Mouse (Mus musculus) layer of hippocampus, adult 8-10 months (tissue): ENCODE results near the gene Vwa1. TPM values are rescaled to one million over a fixed set of nuclear protein-coding genes. Genes with fewer than 3 reads are reported as not detected.

Experiments used
- DNase-seq, 2 experiments: peaks; one replicate each; pipeline ENCODE4 v3.0.0; 2022; ENCODE audit warnings: low spot score in 2 of 2
- total RNA-seq, 4 experiments: library from RNA; stranded (reverse); gene quantifications; 2 replicates each; pipeline ENCODE4 v1.2.4; 2022

The Vwa1 gene
- total RNA-seq, 4 experiments from 2014 or later = 13.3 to 14.9 (median 14.2) TPM

- no peak for DNase-seq
Measured at GRCm38 (mm10) chr4:155780895-155781294, 6.4 kb upstream of the Vwa1 start.

GRCm38 (mm10) chr4:155779498-155779897 is 5.0 kb upstream of the Vwa1 start:
- no peak for DNase-seq

- no peak for DNase-seq
Measured at GRCm38 (mm10) chr4:155777816-155778215, 3.3 kb upstream of the Vwa1 start.

- DNase-seq = peak; percentile 43 to 46
Measured at GRCm38 (mm10) chr4:155776704-155777335, 2.3 kb upstream of the Vwa1 start.

GRCm38 (mm10) chr4:155775855-155776254 is 1.4 kb upstream of the Vwa1 start:
- peak in 1 of 2 experiments; percentile 28 for DNase-seq

GRCm38 (mm10) chr4:155774971-155775740 is 658 bp upstream of the Vwa1 start:
- DNase-seq = peak; percentile 52 to 68

- no peak for DNase-seq
Measured at GRCm38 (mm10) chr4:155773335-155774078, 991 bp downstream of the Vwa1 start.

GRCm38 (mm10) chr4:155772786-155773185 is 1.7 kb downstream of the Vwa1 start:
- DNase-seq = no peak

- DNase-seq = no peak
Measured at GRCm38 (mm10) chr4:155771706-155772105, 2.8 kb downstream of the Vwa1 start.

- DNase-seq = no peak
Measured at GRCm38 (mm10) chr4:155770626-155771025, 3.9 kb downstream of the Vwa1 start.

GRCm38 (mm10) chr4:155769880-155770512 is 4.5 kb downstream of the Vwa1 start:
- DNase-seq = peak; percentile 74 to 90

GRCm38 (mm10) chr4:155769496-155769879 is 5.0 kb downstream of the Vwa1 start:
- DNase-seq = no peak

- no peak for DNase-seq
Measured at GRCm38 (mm10) chr4:155762357-155762756, 12.1 kb downstream of the Vwa1 start.

GRCm38 (mm10) chr4:155761356-155762099 is 13.0 kb downstream of the Vwa1 start:
- no peak for DNase-seq

GRCm38 (mm10) chr4:155760613-155761355 is 13.7 kb downstream of the Vwa1 start, which contains the start of gene Atad3a:
TSS of gene Atad3a (minus strand) at chr4:155761093.
- DNase-seq = peak; percentile 94 to 97

GRCm38 (mm10) chr4:155759862-155760612 is 14.5 kb downstream of the Vwa1 start:
- DNase-seq = no peak

- DNase-seq = no peak
Measured at GRCm38 (mm10) chr4:155757011-155757410, 17.5 kb downstream of the Vwa1 start.

GRCm38 (mm10) chr4:155746575-155747490 is 27.7 kb downstream of the Vwa1 start:
- DNase-seq = no peak
